Mouse (Mus musculus) left cerebral cortex, adult 9 months (tissue): Measurements from ENCODE around the gene Exoc7.

ENCODE experiments used
- DNase-seq, 2 experiments: peaks; one replicate each; pipeline ENCODE4 v3.0.0; 2022; ENCODE audit warnings: low spot score in 2 of 2

Exoc7 gene

GRCm38 (mm10) chr11:116307019-116307725, at the start of gene Exoc7:
Gene Exoc7, minus strand, starts transcription at chr11:116307233.
- no peak for DNase-seq

GRCm38 (mm10) chr11:116354521-116354920, 47.5 kb upstream of the Exoc7 start:
- no peak for DNase-seq

GRCm38 (mm10) chr11:116353535-116353934, 46.5 kb upstream of the Exoc7 start:
- no peak for DNase-seq

- DNase-seq = no peak
These were observed 44.3 kb upstream of the Exoc7 start for GRCm38 (mm10) chr11:116351294-116351693.

- no peak for DNase-seq
These were observed 40.9 kb upstream of the Exoc7 start for GRCm38 (mm10) chr11:116347955-116348354.

GRCm38 (mm10) chr11:116347012-116347411, 40.0 kb upstream of the Exoc7 start:
- DNase-seq = no peak

- no peak for DNase-seq
These were observed 35.2 kb upstream of the Exoc7 start for GRCm38 (mm10) chr11:116342069-116342791.

- no peak for DNase-seq
These were observed 30.5 kb upstream of the Exoc7 start for GRCm38 (mm10) chr11:116337531-116337930.

- DNase-seq = no peak
These were observed 30.0 kb upstream of the Exoc7 start for GRCm38 (mm10) chr11:116337000-116337399.

- no peak for DNase-seq
These were observed 29.4 kb upstream of the Exoc7 start for GRCm38 (mm10) chr11:116336393-116336792.

GRCm38 (mm10) chr11:116335244-116336036, 28.4 kb upstream of the Exoc7 start, which contains the start of gene Foxj1:
Gene Foxj1, minus strand, starts transcription at chr11:116335399.
- DNase-seq = peak; percentile 88 to 97

GRCm38 (mm10) chr11:116334417-116334782, 27.4 kb upstream of the Exoc7 start:
- no peak for DNase-seq

GRCm38 (mm10) chr11:116333526-116334416, 26.7 kb upstream of the Exoc7 start:
- no peak for DNase-seq

GRCm38 (mm10) chr11:116332983-116333270, 25.9 kb upstream of the Exoc7 start:
- DNase-seq = no peak

- DNase-seq = peak in 1 of 2 experiments; percentile 54
These were observed 25.4 kb upstream of the Exoc7 start for GRCm38 (mm10) chr11:116332232-116332982.

GRCm38 (mm10) chr11:116330211-116330518, 23.1 kb upstream of the Exoc7 start:
- no peak for DNase-seq

- no peak for DNase-seq
These were observed 22.5 kb upstream of the Exoc7 start for GRCm38 (mm10) chr11:116329314-116330210.

GRCm38 (mm10) chr11:116326963-116327603, 20.1 kb upstream of the Exoc7 start:
- DNase-seq = no peak
